Mouse (Mus musculus): ENCODE data around the gene Map4k1. TPM values are rescaled to one million over a fixed set of nuclear protein-coding genes. Genes with fewer than 3 reads are reported as not detected.
A peak's percentile ranks its signal among the peaks of the same experiment; 100 is the strongest.

Gene Map4k1
- polyA plus RNA-seq (2012; fragmentation: generic; extraction: Trizol): 3.6 TPM
- long read RNA-seq, experiment 1: 0 reads
- long read RNA-seq, experiment 2, partial matches to known transcripts: 0 of 1 reads
- long read RNA-seq, experiment 2, other reads (novel, unspliced or antisense): 0 of 1 reads

- H3K79me3 ChIP-seq (ENCODE audit: low read depth): peaks cover 16% of the 10 kb centered on the region
- peak within 1 kb of the TSS; percentile 80 for H3K4me3 ChIP-seq (ENCODE audit: insufficient read depth, poor library complexity, severe bottlenecking)
- peaks cover 20% of the 10 kb centered on the region for H3K36me3 ChIP-seq (ENCODE audit: control insufficient read depth, insufficient read depth)
- no peaks in the 10 kb centered on the region for H3K27me3 ChIP-seq (ENCODE audit: control insufficient read depth, insufficient read depth, insufficient read length)
- H3K79me2 ChIP-seq (ENCODE audit: control insufficient read depth, insufficient read depth): peaks cover 30% of the 10 kb centered on the region
- peak; percentile 84 for TF ChIP-seq USF1 (IDR thresholded peaks at IDR 0.05; ENCODE audit: low read depth)
- no peak for TF ChIP-seq MYOG (IDR thresholded peaks at IDR 0.05; ENCODE audit: control insufficient read depth, extremely low read depth, insufficient read length)
- H3ac ChIP-seq (ENCODE audit: control insufficient read depth, insufficient read length, low read depth): peak within 1 kb of the TSS; percentile 88
These were observed at the start of gene Map4k1, which contains the start of gene Eif3k for GRCm38 (mm10) chr7:28981651-28982273. Gene Map4k1 (plus strand): TSS chr7:28982050. Gene Eif3k (minus strand): TSS chr7:28981864.

- Histone ChIP-seq H3K79me2 (ENCODE audit: control insufficient read depth, insufficient read depth) (peaks cover 98% of the 10 kb centered on the region), H3K27me3 (ENCODE audit: control insufficient read depth, insufficient read depth, insufficient read length) (no peaks in the 10 kb centered on the region), H3K79me3 (ENCODE audit: low read depth) (peaks cover 89% of the 10 kb centered on the region), H3ac (ENCODE audit: control insufficient read depth, insufficient read length, low read depth) (no peak overlapping the region), H3K4me3 (ENCODE audit: insufficient read depth, poor library complexity, severe bottlenecking) (no peak overlapping the region), H3K36me3 (ENCODE audit: control insufficient read depth, insufficient read depth) (peaks cover 44% of the 10 kb centered on the region)
- TF ChIP-seq MYOG (IDR thresholded peaks at IDR 0.05; ENCODE audit: control insufficient read depth, extremely low read depth, insufficient read length) (no peak), USF1 (IDR thresholded peaks at IDR 0.05; ENCODE audit: low read depth) (no peak), MYOD1 (IDR thresholded peaks at IDR 0.05; ENCODE audit: control insufficient read depth, insufficient read length, low read depth) (no peak), CTCF (IDR thresholded peaks at IDR 0.05; ENCODE audit: control insufficient read depth, insufficient read depth, insufficient read length) (no peak), CEBPB (IDR thresholded peaks at IDR 0.05; ENCODE audit: low read depth) (no peak), FOSL1 (IDR thresholded peaks at IDR 0.05; ENCODE audit: insufficient read depth, low read length, poor library complexity, severe bottlenecking) (no peak), MAX (IDR thresholded peaks at IDR 0.05) (no peak)
These were observed 49.3 kb upstream of the Map4k1 start for GRCm38 (mm10) chr7:28932421-28933041.

GRCm38 (mm10) chr7:28933825-28934224 is 48.0 kb upstream of the Map4k1 start:
- Histone ChIP-seq H3K36me3 (ENCODE audit: control insufficient read depth, insufficient read depth) (peaks cover 32% of the 10 kb centered on the region), H3K4me3 (ENCODE audit: insufficient read depth, poor library complexity, severe bottlenecking) (no peak overlapping the region), H3K79me3 (ENCODE audit: low read depth) (peaks cover 89% of the 10 kb centered on the region), H3ac (ENCODE audit: control insufficient read depth, insufficient read length, low read depth) (no peak overlapping the region), H3K79me2 (ENCODE audit: control insufficient read depth, insufficient read depth) (peaks cover 98% of the 10 kb centered on the region), H3K27me3 (ENCODE audit: control insufficient read depth, insufficient read depth, insufficient read length) (no peaks in the 10 kb centered on the region)
- TF ChIP-seq CEBPB (IDR thresholded peaks at IDR 0.05; ENCODE audit: low read depth): no peak
- no peak for TF ChIP-seq MYOG (IDR thresholded peaks at IDR 0.05; ENCODE audit: control insufficient read depth, extremely low read depth, insufficient read length)
- no peak for TF ChIP-seq FOSL1 (IDR thresholded peaks at IDR 0.05; ENCODE audit: insufficient read depth, low read length, poor library complexity, severe bottlenecking)
- no peak for TF ChIP-seq MYOD1 (IDR thresholded peaks at IDR 0.05; ENCODE audit: control insufficient read depth, insufficient read length, low read depth)
- TF ChIP-seq CTCF (IDR thresholded peaks at IDR 0.05; ENCODE audit: control insufficient read depth, insufficient read depth, insufficient read length): no peak
- no peak for TF ChIP-seq USF1 (IDR thresholded peaks at IDR 0.05; ENCODE audit: low read depth)
- no peak for TF ChIP-seq MAX (IDR thresholded peaks at IDR 0.05)

GRCm38 (mm10) chr7:28936787-28937186 is 45.1 kb upstream of the Map4k1 start:
- TF ChIP-seq CTCF (IDR thresholded peaks at IDR 0.05; ENCODE audit: control insufficient read depth, insufficient read depth, insufficient read length) (no peak), USF1 (IDR thresholded peaks at IDR 0.05; ENCODE audit: low read depth) (no peak), MYOD1 (IDR thresholded peaks at IDR 0.05; ENCODE audit: control insufficient read depth, insufficient read length, low read depth) (no peak), MYOG (IDR thresholded peaks at IDR 0.05; ENCODE audit: control insufficient read depth, extremely low read depth, insufficient read length) (no peak)
- Histone ChIP-seq H3K36me3 (ENCODE audit: control insufficient read depth, insufficient read depth) (peaks cover 50% of the 10 kb centered on the region), H3K27me3 (ENCODE audit: control insufficient read depth, insufficient read depth, insufficient read length) (no peaks in the 10 kb centered on the region), H3K79me3 (ENCODE audit: low read depth) (peaks cover 95% of the 10 kb centered on the region), H3K4me3 (ENCODE audit: insufficient read depth, poor library complexity, severe bottlenecking) (no peak overlapping the region), H3ac (ENCODE audit: control insufficient read depth, insufficient read length, low read depth) (no peak overlapping the region), H3K79me2 (ENCODE audit: control insufficient read depth, insufficient read depth) (peaks cover 100% of the 10 kb centered on the region)

- no peaks in the 10 kb centered on the region for H3K27me3 ChIP-seq (ENCODE audit: control insufficient read depth, insufficient read depth, insufficient read length)
- peaks cover 100% of the 10 kb centered on the region for H3K79me2 ChIP-seq (ENCODE audit: control insufficient read depth, insufficient read depth)
- peaks cover 98% of the 10 kb centered on the region for H3K79me3 ChIP-seq (ENCODE audit: low read depth)
- no peak overlapping the region for H3ac ChIP-seq (ENCODE audit: control insufficient read depth, insufficient read length, low read depth)
- no peak overlapping the region for H3K4me3 ChIP-seq (ENCODE audit: insufficient read depth, poor library complexity, severe bottlenecking)
- H3K36me3 ChIP-seq (ENCODE audit: control insufficient read depth, insufficient read depth): peaks cover 62% of the 10 kb centered on the region
- TF ChIP-seq CEBPB (IDR thresholded peaks at IDR 0.05; ENCODE audit: low read depth) (no peak), MYOG (IDR thresholded peaks at IDR 0.05; ENCODE audit: control insufficient read depth, extremely low read depth, insufficient read length) (no peak), MAX (IDR thresholded peaks at IDR 0.05) (no peak), CTCF (IDR thresholded peaks at IDR 0.05; ENCODE audit: control insufficient read depth, insufficient read depth, insufficient read length) (no peak), USF1 (IDR thresholded peaks at IDR 0.05; ENCODE audit: low read depth) (no peak), FOSL1 (IDR thresholded peaks at IDR 0.05; ENCODE audit: insufficient read depth, low read length, poor library complexity, severe bottlenecking) (no peak), MYOD1 (IDR thresholded peaks at IDR 0.05; ENCODE audit: control insufficient read depth, insufficient read length, low read depth) (no peak)
These were observed 43.2 kb upstream of the Map4k1 start for GRCm38 (mm10) chr7:28938654-28939053.
